Mouse (Mus musculus) gastrocnemius, adult 18-20 months (tissue): ENCODE measurements around the gene Ntn3. TPM values are rescaled to one million over a fixed set of nuclear protein-coding genes. Genes with fewer than 3 reads are reported as not detected.

ENCODE experiments used
- microRNA-seq: library from miRNA; unstranded; fragments of <30 nt; microRNA quantifications from one replicate; pipeline ENCODE4 v1.2.0, GENCODE M21; 2021
- total RNA-seq, 2 experiments: library from RNA; stranded (reverse); gene quantifications; 2 replicates each; pipeline ENCODE4 v1.2.3; 2021

Gene Ntn3
- total RNA-seq, 2 experiments from 2014 or later: 0.21 to 0.31 TPM

Small RNA genes lying within 50 kb of the gene (microRNA-seq; reads per million reads assigned to microRNA genes)
- gene Mir5134: not detected
- gene Mir6965: not detected

Other genes starting within 250 kb of the Ntn3 start
- gene Prss30, start 229.0 kb downstream of the Ntn3 start, total RNA-seq: not detected
- gene Prss22, start 211.4 kb downstream of the Ntn3 start, total RNA-seq: not detected
- gene Prss27, start 171.4 kb downstream of the Ntn3 start, total RNA-seq: not detected
- 1 to 10 TPM; 6.1 to 7.8 TPM for gene Kctd5, start 136.0 kb downstream of the Ntn3 start, total RNA-seq
- 10 to 100 TPM; 31.2 to 40.1 TPM for gene Pdpk1, start 58.6 kb downstream of the Ntn3 start, total RNA-seq
- gene Amdhd2, start 45.8 kb downstream of the Ntn3 start, total RNA-seq: 1 to 10 TPM; 9.1 to 9.2 TPM
- 100 to 1,000 TPM; 151 to 164 TPM for gene Atp6v0c, start 39.8 kb downstream of the Ntn3 start, total RNA-seq
- gene Tbc1d24, start 4.0 kb downstream of the Ntn3 start, total RNA-seq: 1 to 10 TPM; 4.2 to 5.5 TPM
- gene Tedc2, start 11.3 kb upstream of the Ntn3 start, total RNA-seq: 1 to 10 TPM; 1.2 to 1.5 TPM
- under 1 TPM; 0.25 to 0.50 TPM for gene Ccnf, start 42.0 kb upstream of the Ntn3 start, total RNA-seq
- not detected for gene Abca17, start 141.5 kb upstream of the Ntn3 start, total RNA-seq
- 1 to 10 TPM; 6.9 to 7.1 TPM for gene Abca3, start 142.4 kb upstream of the Ntn3 start, total RNA-seq
- gene Rnps1, start 205.0 kb upstream of the Ntn3 start, total RNA-seq: 10 to 100 TPM; 52.1 to 57.5 TPM
- 100 to 1,000 TPM; 158 to 163 TPM for gene Eci1, start 217.1 kb upstream of the Ntn3 start, total RNA-seq
- gene Dnase1l2, start 233.6 kb upstream of the Ntn3 start, total RNA-seq: 1 to 10 TPM; 1.0 to 1.3 TPM